Mouse (Mus musculus) megakaryocyte-erythroid progenitor cell, adult 5-6 weeks (primary cell): ENCODE data around the gene Mpv17l. TPM values are rescaled to one million over a fixed set of nuclear protein-coding genes. Genes with fewer than 3 reads are reported as not detected.

Source experiments
- ATAC-seq: replicated peaks from 2 replicates; pipeline ENCODE4 v1.8.0; 2016; ENCODE audit warnings: mild to moderate bottlenecking, inconsistent platforms; ENCODE audit not compliant: severe bottlenecking, poor library complexity, low FRiP score, low TSS enrichment
- total RNA-seq, 2 experiments: library from RNA; stranded (forward) in 1 of 2; stranded (reverse) in 1 of 2; fragments of 200-1000, 215-1000 nt in 1 of 2; fragments of >200 nt in 1 of 2; fragmentation: Nextera tagmentation in 1 of 2; gene quantifications; 2 replicates each; pipeline ENCODE4 v1.2.3; 2014 to 2017

Gene Mpv17l
- total RNA-seq, 2 experiments from 2014 or later, result 0.99 to 2.0 TPM

DNA sequence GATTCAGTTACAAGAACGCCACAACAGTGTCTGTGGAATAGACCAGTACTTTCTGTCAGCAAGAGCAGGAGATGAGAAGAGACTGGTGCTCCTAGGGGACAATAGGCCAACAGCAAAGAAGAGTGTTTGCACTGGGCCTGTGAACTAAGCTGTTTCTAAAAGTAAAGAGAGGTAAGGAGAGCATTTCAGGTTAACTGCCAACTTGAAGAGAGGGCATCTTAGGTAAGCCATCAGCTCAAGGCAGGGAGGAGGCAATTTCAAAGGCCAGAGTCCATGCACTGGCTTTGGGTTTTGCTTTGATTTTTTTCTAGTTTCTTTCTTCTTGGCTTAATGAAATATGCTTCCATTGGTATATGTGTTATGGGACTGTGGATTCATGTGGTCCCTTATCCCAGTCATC is 91.1 kb downstream of the Mpv17l start:
- no peak for ATAC-seq

DNA sequence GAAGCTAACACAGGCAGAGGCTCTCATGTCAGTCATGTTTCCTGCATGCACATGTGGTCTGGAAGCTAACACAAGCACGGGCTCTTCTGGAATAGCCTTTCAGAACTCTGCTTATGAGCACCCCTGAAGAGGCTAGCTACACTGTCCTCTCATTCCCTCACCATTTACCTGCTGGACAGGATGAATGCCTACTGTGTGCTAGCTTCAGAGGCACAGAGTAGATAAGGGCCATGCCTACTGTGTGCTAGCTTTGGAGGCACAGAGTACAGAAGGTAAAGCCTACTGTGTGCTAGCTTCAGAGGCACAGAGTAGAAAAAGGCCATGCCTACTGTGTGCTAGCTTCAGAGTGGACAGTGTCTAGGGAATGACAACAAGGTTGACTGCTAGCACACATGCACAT is 91.5 kb downstream of the Mpv17l start:
- no peak for ATAC-seq

Other genes starting within 250 kb of the Mpv17l start
- gene Parn, start 235.0 kb upstream of the Mpv17l start, total RNA-seq (2014; fragmentation: Nextera tagmentation), result 29.3 and 35.9 TPM in 2 replicates
- gene Parn, start 235.0 kb upstream of the Mpv17l start, total RNA-seq (2017), result 67.0 and 83.2 TPM in 2 replicates
- gene Bfar, start 231.3 kb upstream of the Mpv17l start, total RNA-seq (2014; fragmentation: Nextera tagmentation), result 22.2 and 26.0 TPM in 2 replicates
- gene Bfar, start 231.3 kb upstream of the Mpv17l start, total RNA-seq (2017), result 29.5 and 35.2 TPM in 2 replicates
- gene 3110001I22Rik, start 231.2 kb upstream of the Mpv17l start, total RNA-seq (2014; fragmentation: Nextera tagmentation), result 4.7 and 5.1 TPM in 2 replicates
- 10.7 and 19.8 TPM in 2 replicates for gene 3110001I22Rik, start 231.2 kb upstream of the Mpv17l start, total RNA-seq (2017)
- gene Pla2g10, start 172.2 kb upstream of the Mpv17l start, total RNA-seq (2014; fragmentation: Nextera tagmentation), result not detected in 2 replicates
- not detected in 2 replicates for gene Pla2g10, start 172.2 kb upstream of the Mpv17l start, total RNA-seq (2017)
- 37.6 and 47.6 TPM in 2 replicates for gene Rrn3, start 122.5 kb upstream of the Mpv17l start, total RNA-seq (2014; fragmentation: Nextera tagmentation)
- gene Rrn3, start 122.5 kb upstream of the Mpv17l start, total RNA-seq (2017), result 62.0 and 71.2 TPM in 2 replicates
- gene Ntan1, start 84.3 kb upstream of the Mpv17l start, total RNA-seq (2014; fragmentation: Nextera tagmentation), result 27.0 and 29.3 TPM in 2 replicates
- 43.6 and 45.9 TPM in 2 replicates for gene Ntan1, start 84.3 kb upstream of the Mpv17l start, total RNA-seq (2017)
- 58.3 and 58.5 TPM in 2 replicates for gene Pdxdc1, start within 50 bp of the Mpv17l start, total RNA-seq (2014; fragmentation: Nextera tagmentation)
- gene Pdxdc1, start within 50 bp of the Mpv17l start, total RNA-seq (2017), result 45.7 and 74.5 TPM in 2 replicates
- not detected in 2 replicates for gene 2900011O08Rik, start 83.4 kb downstream of the Mpv17l start, total RNA-seq (2014; fragmentation: Nextera tagmentation)
- 3.3 TPM in 1 of 2 replicates, not detected in the other for gene 2900011O08Rik, start 83.4 kb downstream of the Mpv17l start, total RNA-seq (2017)
- gene Ifitm7, start 83.7 kb downstream of the Mpv17l start, total RNA-seq (2014; fragmentation: Nextera tagmentation), result not detected in 2 replicates
- gene Ifitm7, start 83.7 kb downstream of the Mpv17l start, total RNA-seq (2017), result not detected in 2 replicates